Mouse (Mus musculus) heart, embryonic 11.5 days (tissue): ENCODE data around the gene Syt8. TPM values are rescaled to one million over a fixed set of nuclear protein-coding genes. Genes with fewer than 3 reads are reported as not detected.

ENCODE experiments used
- ATAC-seq: fragments of 200-750 bp; cut with Nextera tagmentation; replicated peaks from 2 replicates; pipeline ENCODE4 v1.8.0; 2017; ENCODE audit warnings: moderate library complexity; ENCODE audit not compliant: insufficient number of reproducible peaks, low FRiP score, low TSS enrichment
- H3K27ac ChIP-seq: fragments of 300-500 bp; sonication (generic); 2 replicates; pipeline ENCODE4 v1.5.1; 2014; ENCODE audit warnings: mild to moderate bottlenecking, low read depth, low read length
- H3K27me3 ChIP-seq: fragments of 300-500 bp; sonication (generic); 2 replicates; pipeline ENCODE4 v1.6.1; 2014; ENCODE audit warnings: mild to moderate bottlenecking, low read length, mixed read lengths; ENCODE audit not compliant: control insufficient read depth, insufficient read depth
- H3K36me3 ChIP-seq: fragments of 300-500 bp; sonication (generic); 2 replicates; pipeline ENCODE4 v1.6.1; 2014; ENCODE audit warnings: mild to moderate bottlenecking, low read length, moderate library complexity, mixed read lengths; ENCODE audit not compliant: control insufficient read depth, insufficient read depth
- H3K4me1 ChIP-seq: fragments of 300-500 bp; sonication (generic); 2 replicates; pipeline ENCODE4 v1.6.1; 2014; ENCODE audit warnings: low read length; ENCODE audit not compliant: control insufficient read depth, insufficient read depth
- H3K4me2 ChIP-seq: fragments of 300-500 bp; sonication (generic); 2 replicates; pipeline ENCODE4 v1.6.1; 2014; ENCODE audit warnings: mild to moderate bottlenecking, moderate library complexity
- H3K4me3 ChIP-seq: fragments of 300-500 bp; sonication (generic); 2 replicates; pipeline ENCODE4 v1.5.1; 2014; ENCODE audit warnings: low read depth, low read length
- H3K9ac ChIP-seq: fragments of 300-500 bp; sonication (generic); 2 replicates; pipeline ENCODE4 v1.6.1; 2014; ENCODE audit warnings: mild to moderate bottlenecking, low read depth, low read length, moderate library complexity
- H3K9me3 ChIP-seq: fragments of 300-500 bp; sonication (generic); replicated peaks from 2 replicates; pipeline ENCODE4 v1.6.1; 2016; ENCODE audit warnings: low read length; ENCODE audit not compliant: control insufficient read depth
- WGBS: fragments of 180-500 bp; shearing (Covaris S2); extraction: QIAGEN DNeasy Blood & Tissue Kit; methylation state at CpG from one replicate; pipeline ENCODE4 v1.1.7; 2014; ENCODE audit not compliant: insufficient replicate concordance; 5-methylcytosine and 5-hydroxymethylcytosine counted together
- polyA plus RNA-seq: library from polyadenylated mRNA; unstranded; fragments of >200 nt; fragmentation: Nextera tagmentation; extraction: Ambion mirVana; gene quantifications from 2 replicates; pipeline ENCODE4 v1.2.1, GENCODE M21; 2014

Syt8 gene
- polyA plus RNA-seq, 1 experiment from 2014 or later, result 0.26 TPM

DNA sequence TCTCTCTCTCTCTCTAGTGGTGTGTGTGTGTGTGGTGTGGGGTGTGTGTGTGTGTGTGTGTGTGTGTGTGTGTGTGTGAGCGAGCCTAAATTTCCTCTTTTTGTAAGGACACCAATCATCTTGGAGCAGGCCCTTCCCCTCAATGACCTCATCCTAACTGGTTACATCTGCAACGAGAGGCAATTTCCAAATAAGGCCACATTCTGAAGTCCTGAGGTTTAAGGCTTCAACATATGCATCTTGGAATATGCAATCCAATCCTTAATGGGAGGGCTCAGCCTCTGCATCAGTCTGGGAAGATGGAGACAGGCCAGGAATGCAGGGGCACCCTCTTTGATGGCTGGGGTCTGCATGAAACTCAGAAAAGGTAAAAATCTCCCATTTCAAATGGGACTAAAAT lies 23.4 kb downstream of the Syt8 start:
- H3K36me3 ChIP-seq, result no peaks in the 10 kb centered on the region
- H3K9me3 ChIP-seq, result no peaks in the 10 kb centered on the region
- no peak overlapping the region for H3K4me3 ChIP-seq
- no peak for ATAC-seq
- 4% methylated on average over 2 of the region's 2 CpGs for WGBS
- H3K27ac ChIP-seq, result peak overlapping the region; percentile 98
- H3K9ac ChIP-seq, result peak overlapping the region; percentile 58
- H3K27me3 ChIP-seq, result no peaks in the 10 kb centered on the region
- peaks cover 75% of the 10 kb centered on the region for H3K4me1 ChIP-seq
- H3K4me2 ChIP-seq, result no peak overlapping the region

DNA sequence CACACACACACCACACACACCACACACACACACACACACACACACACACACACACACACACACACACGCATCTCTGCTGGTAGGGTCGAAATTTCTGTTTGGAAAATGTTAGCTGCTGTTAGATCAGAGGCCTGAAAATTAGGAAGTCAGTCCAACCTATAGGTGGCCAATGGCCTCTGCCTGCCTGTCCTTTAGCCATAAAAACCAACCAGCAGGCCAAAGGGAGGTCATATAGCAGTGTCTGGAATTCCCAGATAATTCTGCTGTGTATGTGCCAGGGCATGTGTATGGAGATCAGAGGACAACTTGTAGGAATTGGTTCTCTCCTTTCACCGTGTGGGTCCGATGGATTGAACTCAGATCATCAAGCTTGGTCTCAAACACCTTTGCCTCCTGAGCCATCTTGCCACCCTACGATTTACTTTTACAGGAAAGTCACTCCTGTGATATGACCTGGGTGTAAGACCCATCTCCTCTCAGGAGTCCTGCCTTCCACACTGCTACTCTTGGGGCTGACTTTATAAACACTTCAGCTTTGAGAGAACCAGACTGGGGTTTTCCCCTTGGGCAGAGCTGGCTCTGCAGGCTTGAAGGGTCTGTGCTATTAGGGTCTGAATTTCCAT lies 24.1 kb downstream of the Syt8 start:
- Histone ChIP-seq H3K27me3 (no peaks in the 10 kb centered on the region), H3K9me3 (no peaks in the 10 kb centered on the region), H3K9ac (no peak overlapping the region; the same call in 1 of the 2 replicates), H3K36me3 (no peaks in the 10 kb centered on the region), H3K4me1 (peaks cover 75% of the 10 kb centered on the region), H3K4me3 (no peak overlapping the region), H3K4me2 (no peak overlapping the region), H3K27ac (peak overlapping the region; percentile 98)
- ATAC-seq, result no peak
- WGBS, result 55% methylated on average over 5 of the region's 5 CpGs

DNA sequence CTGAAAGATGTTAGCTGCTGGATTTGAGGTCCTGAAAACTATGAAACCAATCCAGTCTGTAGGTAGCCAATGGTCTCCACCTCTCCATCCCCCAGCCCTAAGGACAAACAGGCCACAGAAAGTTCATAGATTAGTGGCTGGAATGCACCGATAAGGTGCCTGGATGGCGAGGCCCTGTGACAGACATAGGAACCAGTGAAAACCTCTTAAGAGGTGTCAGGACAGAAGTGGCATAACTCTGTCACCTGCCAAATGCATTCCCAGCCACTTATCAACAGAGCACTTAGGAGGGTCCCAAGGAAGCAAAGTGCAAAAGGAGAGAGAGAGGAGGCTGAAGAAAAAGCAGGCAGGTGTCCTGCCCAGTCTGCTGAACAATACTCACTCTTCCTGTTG lies 24.6 kb downstream of the Syt8 start:
- no peaks in the 10 kb centered on the region for H3K27me3 ChIP-seq
- no peak overlapping the region for H3K4me2 ChIP-seq
- peaks cover 72% of the 10 kb centered on the region for H3K4me1 ChIP-seq
- no peak overlapping the region for H3K4me3 ChIP-seq
- peak; percentile 64 for ATAC-seq
- H3K27ac ChIP-seq, result peak overlapping the region; percentile 98
- H3K9ac ChIP-seq, result no peak overlapping the region; the same call in 1 of the 2 replicates
- no peaks in the 10 kb centered on the region for H3K9me3 ChIP-seq
- H3K36me3 ChIP-seq, result no peaks in the 10 kb centered on the region
- 13% methylated on average over 2 of the region's 2 CpGs for WGBS

DNA sequence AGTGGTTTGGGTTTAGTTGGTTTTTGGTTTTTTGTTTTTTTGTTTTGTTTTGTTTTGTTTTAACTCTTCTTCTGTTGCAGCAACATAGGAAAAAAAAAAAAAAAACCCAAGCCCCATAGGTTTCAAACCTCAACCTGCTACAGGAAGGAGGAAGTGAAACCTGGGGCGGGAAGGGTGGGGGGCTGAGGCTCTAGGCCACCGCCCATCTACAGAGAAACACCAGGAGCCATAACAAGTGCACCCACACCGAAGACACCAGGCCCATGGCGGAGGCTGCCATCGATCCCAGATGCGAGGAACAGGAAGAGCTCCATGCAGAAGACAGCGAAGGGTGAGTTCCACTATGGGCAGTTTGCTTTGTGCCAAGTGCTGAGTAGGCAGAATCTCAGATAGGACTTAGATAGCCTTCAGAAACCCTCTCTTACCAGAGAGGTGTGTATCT lies 26.0 kb downstream of the Syt8 start, which contains the start of gene Lsp1:
Lsp1 (plus strand) TSS at position 174 of the 442 bp plus-strand sequence.
- WGBS, result 92% methylated on average over 7 of the region's 7 CpGs
- ATAC-seq, result no peak
- no peaks in the 10 kb centered on the region for H3K27me3 ChIP-seq
- no peaks in the 10 kb centered on the region for H3K36me3 ChIP-seq
- no peak within 1 kb of the TSS for H3K4me3 ChIP-seq
- H3K9ac ChIP-seq, result peak within 1 kb of the TSS; percentile 34; the same call in 1 of the 2 replicates
- no peaks in the 10 kb centered on the region for H3K9me3 ChIP-seq
- H3K27ac ChIP-seq, result peak within 1 kb of the TSS; percentile 98
- peaks cover 64% of the 10 kb centered on the region for H3K4me1 ChIP-seq
- H3K4me2 ChIP-seq, result no peak within 1 kb of the TSS

DNA sequence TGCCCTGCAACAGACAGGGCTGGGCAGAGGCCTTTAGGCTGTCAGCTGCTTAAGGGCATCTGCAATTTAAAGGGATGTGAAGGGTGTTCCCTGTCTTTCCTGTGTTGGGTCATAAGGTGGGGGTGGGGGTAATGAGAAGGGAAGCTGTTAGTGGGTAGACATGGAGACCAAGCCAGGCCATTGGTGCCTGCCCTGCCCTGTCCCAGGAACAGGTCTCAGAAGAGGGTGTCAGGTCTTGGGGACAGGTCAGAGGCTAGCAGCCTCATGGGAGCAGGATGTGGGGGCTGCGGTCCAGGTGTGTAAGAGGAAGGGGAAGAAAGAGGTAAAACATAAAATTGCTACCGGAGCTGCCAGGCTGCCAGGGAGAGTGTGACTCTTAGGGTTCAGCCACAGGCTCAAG lies 26.8 kb downstream of the Syt8 start:
- H3K9me3 ChIP-seq, result no peaks in the 10 kb centered on the region
- ATAC-seq, result no peak
- no peaks in the 10 kb centered on the region for H3K27me3 ChIP-seq
- H3K4me1 ChIP-seq, result peaks cover 56% of the 10 kb centered on the region
- no peak overlapping the region for H3K4me2 ChIP-seq
- no peak overlapping the region for H3K9ac ChIP-seq
- no peak overlapping the region for H3K4me3 ChIP-seq
- H3K36me3 ChIP-seq, result no peaks in the 10 kb centered on the region
- H3K27ac ChIP-seq, result 0 out of 2 replicates have a peak overlapping the region, but pooled peaks have one; percentile 10
- 79% methylated on average over 2 of the region's 2 CpGs for WGBS

DNA sequence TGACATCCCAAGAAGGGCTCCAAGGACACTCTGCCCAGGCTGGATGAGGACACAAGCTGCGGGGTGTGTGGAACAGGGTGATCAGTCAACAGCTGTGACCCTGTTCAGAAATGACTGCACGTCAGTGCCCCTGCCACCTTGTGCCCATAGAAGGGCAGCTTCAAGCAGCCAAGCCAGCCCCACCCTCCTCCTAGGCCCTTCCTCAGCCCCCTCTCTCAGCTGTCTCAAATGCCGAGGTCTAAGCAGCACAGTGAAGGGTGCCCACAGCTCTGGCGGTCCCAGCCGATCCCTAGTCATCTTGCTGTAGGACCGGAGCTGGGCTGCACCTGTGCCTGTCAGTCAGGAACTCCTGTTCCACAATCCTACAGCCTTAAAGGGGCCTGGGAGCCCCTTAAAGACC lies 27.5 kb downstream of the Syt8 start:
- H3K4me3 ChIP-seq, result no peak overlapping the region
- H3K27ac ChIP-seq, result no peak overlapping the region
- H3K36me3 ChIP-seq, result no peaks in the 10 kb centered on the region
- H3K9ac ChIP-seq, result 0 out of 2 replicates have a peak overlapping the region, but pooled peaks have one; percentile 6
- no peak overlapping the region for H3K4me2 ChIP-seq
- no peaks in the 10 kb centered on the region for H3K27me3 ChIP-seq
- H3K4me1 ChIP-seq, result peaks cover 50% of the 10 kb centered on the region
- 84% methylated on average over 6 of the region's 6 CpGs for WGBS
- no peaks in the 10 kb centered on the region for H3K9me3 ChIP-seq
- no peak for ATAC-seq

DNA sequence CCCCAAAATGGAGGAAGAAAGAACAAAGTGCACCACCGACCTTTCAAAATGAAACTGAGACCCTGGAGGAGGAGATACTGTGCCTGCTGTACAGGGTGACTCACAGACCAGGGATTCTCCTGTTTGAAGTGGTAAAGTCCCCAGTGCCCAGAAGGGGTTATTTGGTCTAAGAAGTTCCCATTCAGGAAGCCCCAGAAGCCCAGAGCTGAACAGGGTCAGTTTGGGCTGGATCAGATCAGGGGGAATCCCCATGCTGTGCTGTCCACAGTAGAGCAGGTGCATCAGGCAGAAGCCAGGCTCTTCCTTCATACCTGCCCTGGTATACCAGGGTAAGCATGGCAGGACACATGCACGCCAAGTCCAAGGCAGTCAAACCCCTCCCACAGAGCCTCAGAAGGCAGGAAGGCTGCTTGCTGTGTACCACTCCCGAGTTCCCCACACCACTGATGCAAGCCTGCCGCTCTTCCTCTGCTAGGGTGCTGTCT lies 28.0 kb downstream of the Syt8 start:
- Histone ChIP-seq H3K27ac (no peak overlapping the region), H3K4me3 (no peak overlapping the region), H3K9ac (no peak overlapping the region; the same call in 1 of the 2 replicates), H3K27me3 (no peaks in the 10 kb centered on the region), H3K4me2 (no peak overlapping the region), H3K9me3 (no peaks in the 10 kb centered on the region), H3K4me1 (peaks cover 45% of the 10 kb centered on the region), H3K36me3 (no peaks in the 10 kb centered on the region)
- ATAC-seq, result no peak
- WGBS, result 73% methylated on average over 4 of the region's 4 CpGs

DNA sequence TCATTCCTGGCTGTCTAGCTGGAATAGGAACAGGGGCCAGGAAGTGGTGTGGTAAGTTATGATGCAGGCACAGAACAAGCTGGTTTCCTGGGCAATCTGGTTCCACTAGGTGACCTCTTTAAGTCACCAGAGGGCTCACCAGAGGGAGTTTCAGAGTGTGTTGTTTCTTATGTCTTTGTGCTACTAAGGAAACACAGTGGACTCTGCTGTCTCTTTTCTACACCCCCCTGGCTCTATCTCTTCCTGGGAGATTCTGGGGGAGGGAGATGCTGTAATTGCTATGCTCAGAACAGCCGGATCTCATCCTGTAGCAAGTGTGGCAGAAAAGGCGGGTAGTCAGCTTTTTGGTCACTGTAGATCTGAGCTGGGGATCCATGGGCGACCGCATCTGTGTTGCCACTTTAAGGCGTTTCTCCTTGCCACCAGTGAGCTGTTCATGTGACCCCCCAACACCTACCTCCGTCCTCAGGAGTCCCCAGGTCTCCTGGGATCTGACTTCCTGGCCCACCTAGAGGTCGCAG lies 35.6 kb downstream of the Syt8 start:
- H3K27me3 ChIP-seq, result no peaks in the 10 kb centered on the region
- H3K27ac ChIP-seq, result peak overlapping the region; percentile 86
- WGBS, result 69% methylated on average over 7 of the region's 7 CpGs
- no peak overlapping the region for H3K4me2 ChIP-seq
- H3K9me3 ChIP-seq, result no peaks in the 10 kb centered on the region
- no peak for ATAC-seq
- H3K4me1 ChIP-seq, result peaks cover 36% of the 10 kb centered on the region
- no peaks in the 10 kb centered on the region for H3K36me3 ChIP-seq
- no peak overlapping the region for H3K4me3 ChIP-seq
- H3K9ac ChIP-seq, result 0 out of 2 replicates have a peak overlapping the region, but pooled peaks have one; percentile 2
